Mouse (Mus musculus): ENCODE measurements around the gene Vrk2. TPM values are rescaled to one million over a fixed set of nuclear protein-coding genes. Genes with fewer than 3 reads are reported as not detected.

Vrk2 gene
- total and polyA plus RNA-seq, 3 experiments: 17.9 to 58.7 (median 31.1) TPM

DNA sequence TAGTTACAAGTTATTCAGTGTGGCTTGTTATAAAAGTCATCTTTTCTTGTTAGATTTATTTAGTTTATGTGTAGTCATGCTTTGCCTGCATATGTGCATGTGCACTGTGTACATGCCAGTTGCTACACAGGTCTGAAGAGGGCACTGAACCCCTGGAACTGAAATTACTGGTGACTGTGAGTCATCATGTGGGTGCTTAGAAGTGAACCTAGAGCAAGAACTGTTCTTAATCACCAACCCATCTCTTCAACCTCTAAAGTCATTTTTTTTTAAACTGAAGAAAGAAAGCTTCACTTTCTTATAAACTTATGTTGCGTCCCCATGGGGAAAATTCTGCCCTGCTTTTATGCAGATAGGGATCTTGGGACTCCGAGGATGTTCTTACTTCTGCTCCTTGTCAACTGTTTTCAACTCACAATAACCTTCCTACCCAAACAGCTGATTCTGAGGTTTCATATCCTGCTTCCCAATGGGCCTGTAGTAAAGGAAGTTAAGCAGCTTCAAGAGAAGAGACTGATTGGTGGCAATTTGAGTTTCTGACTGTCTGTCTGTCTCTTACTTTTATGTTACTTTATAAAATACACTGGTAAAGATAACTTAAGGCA is 7.9 kb upstream of the Vrk2 start:
- TF ChIP-seq KAT2A (IDR thresholded peaks at IDR 0.05; ENCODE audit: insufficient replicate concordance, low read length) (no peak), TBP (conservative IDR thresholded peaks at IDR 0.05; ENCODE audit: low read depth, low read length) (no peak), ETS1 (conservative IDR thresholded peaks at IDR 0.05; ENCODE audit: low read depth, low read length) (peak; percentile 65), ZNF384 (IDR thresholded peaks at IDR 0.05; ENCODE audit: low read depth, low read length) (peak; percentile 80), SIN3A (IDR thresholded peaks at IDR 0.05; ENCODE audit: low read length) (no peak), SMC3 (IDR thresholded peaks at IDR 0.05; ENCODE audit: low read depth, low read length) (peak; percentile 51), ZMIZ1 (IDR thresholded peaks at IDR 0.05; ENCODE audit: low read depth, low read length) (no peak), JUND (conservative IDR thresholded peaks at IDR 0.05; ENCODE audit: low read depth, low read length) (peak; percentile 80), MYC (IDR thresholded peaks at IDR 0.05; ENCODE audit: low read depth, low read length) (peak; percentile 54; the same call in 1 of the 2 replicates), JUN (IDR thresholded peaks at IDR 0.05; ENCODE audit: insufficient read depth, low read depth, low read length) (peak; percentile 63), RAD21 (IDR thresholded peaks at IDR 0.05; ENCODE audit: low read depth, low read length) (peak; percentile 65), GABPA (IDR thresholded peaks at IDR 0.05; ENCODE audit: insufficient replicate concordance, low read depth, low read length) (no peak), CTCF (conservative IDR thresholded peaks at IDR 0.05 in 1 of 2, IDR thresholded peaks at IDR 0.05 in 1 of 2; ENCODE audit: low read depth in 2 of 2, low read length in 2 of 2) (peak in 1 of 2 experiments; percentile 59; a peak in 2 of 4 replicates), EP300 (IDR thresholded peaks at IDR 0.05; ENCODE audit: low read length) (peak; percentile 64; the same call in 1 of the 2 replicates), NELFE (IDR thresholded peaks at IDR 0.05; ENCODE audit: low read depth, low read length) (no peak), ZKSCAN1 (IDR thresholded peaks at IDR 0.05; ENCODE audit: borderline replicate concordance, low read depth, low read length) (no peak), IRF4 (IDR thresholded peaks at IDR 0.05; ENCODE audit: low read depth, low read length) (peak; percentile 61; the same call in 1 of the 2 replicates), BHLHE40 (IDR thresholded peaks at IDR 0.05; ENCODE audit: low read depth, low read length) (peak; percentile 71), NRF1 (IDR thresholded peaks at IDR 0.05; ENCODE audit: low read depth, low read length) (no peak)

DNA sequence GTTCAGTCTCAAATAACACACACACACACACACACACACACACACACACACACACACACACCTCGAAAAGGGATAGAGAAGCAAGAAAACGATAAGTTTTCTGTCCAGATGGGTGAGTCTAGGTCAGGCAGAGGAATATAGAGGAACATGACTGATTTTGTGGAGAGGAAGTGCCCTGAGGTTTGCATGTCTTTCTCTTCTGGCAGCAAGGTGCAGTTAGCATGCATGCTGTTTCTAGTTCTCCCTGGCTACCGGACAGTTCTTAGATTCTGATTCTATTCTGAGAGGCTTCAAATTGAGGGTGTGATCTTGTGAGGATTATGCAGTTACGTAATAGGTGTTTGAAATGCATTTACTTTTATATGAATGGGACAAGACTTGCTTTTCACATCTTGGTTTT is 6.9 kb upstream of the Vrk2 start:
- Histone ChIP-seq H3K4me2 (ENCODE audit: insufficient read depth, low read depth, poor library complexity, severe bottlenecking) (no peak overlapping the region), H3K27me3 (replicated peaks) (no peaks in the 10 kb centered on the region), H3K36me3 (replicated peaks in 1 of 2; ENCODE audit: control insufficient read depth in 1 of 2, insufficient read depth in 1 of 2, low read length in 1 of 2) (no peaks in the 10 kb centered on the region), H3K79me2 (replicated peaks; ENCODE audit: control insufficient read depth, extremely low read depth, insufficient read depth, poor library complexity, severe bottlenecking) (no peaks in the 10 kb centered on the region; the same call in 1 of the 2 replicates), H3K9me3 (replicated peaks; ENCODE audit: low read length) (no peaks in the 10 kb centered on the region), H3K9ac (ENCODE audit: insufficient read depth, low read depth) (no peak overlapping the region), H3K4me1 (ENCODE audit: control insufficient read depth in 1 of 2, insufficient read depth in 2 of 2) (peaks cover 15 to 61% of the 10 kb centered on the region in 2 experiments), H3K4me3 (replicated peaks in 1 of 3; ENCODE audit: low read depth in 2 of 3, low read length in 2 of 3, poor library complexity in 1 of 3) (no peak overlapping the region), H3K27ac (ENCODE audit: insufficient read depth, low read depth) (no peak overlapping the region)
- dilution Hi-C loops (cut with MboI; ENCODE audit: extremely low pct_ligation_motif_present, extremely low pct_unique_long_range_greater_than_20kb, low sequenced_read_pairs): no loop called here
- 0 out of 2 replicates have a peak, but pooled peaks have one; percentile 42 for TF ChIP-seq EP300 (IDR thresholded peaks at IDR 0.05; ENCODE audit: low read length)
- TF ChIP-seq USF1 (IDR thresholded peaks at IDR 0.05; ENCODE audit: low read depth, low read length): no peak
- 0 out of 2 replicates have a peak, but pooled peaks have one; percentile 12 for TF ChIP-seq MYC (IDR thresholded peaks at IDR 0.05; ENCODE audit: low read depth, low read length)
- TF ChIP-seq MAX (IDR thresholded peaks at IDR 0.05; ENCODE audit: low read length): no peak
- no peak for TF ChIP-seq MEF2A (IDR thresholded peaks at IDR 0.05; ENCODE audit: borderline replicate concordance, low read depth, low read length)
- peak; percentile 36; the same call in 1 of the 2 replicates for TF ChIP-seq IRF4 (IDR thresholded peaks at IDR 0.05; ENCODE audit: low read depth, low read length)
- peak; percentile 56 for DNase-seq (ENCODE audit: extremely low read depth)
- in situ Hi-C loops (cut with MboI; ENCODE audit: low pct_ligation_motif_present, low pct_unique_long_range_greater_than_20kb, low sequenced_read_pairs): no loop called here

More for the DNA sequence above, 7.9 kb upstream of the Vrk2 start:
- peaks cover 15 to 69% of the 10 kb centered on the region in 2 experiments for H3K4me1 ChIP-seq (ENCODE audit: control insufficient read depth in 1 of 2, insufficient read depth in 2 of 2)
- no peaks in the 10 kb centered on the region for H3K27me3 ChIP-seq (replicated peaks)
- dilution Hi-C loops (cut with MboI; ENCODE audit: extremely low pct_ligation_motif_present, extremely low pct_unique_long_range_greater_than_20kb, low sequenced_read_pairs): no loop called here
- H3K4me2 ChIP-seq (ENCODE audit: insufficient read depth, low read depth, poor library complexity, severe bottlenecking): 0 out of 2 replicates have a peak overlapping the region, but pooled peaks have one; percentile 22
- no peaks in the 10 kb centered on the region for H3K36me3 ChIP-seq (replicated peaks in 1 of 2; ENCODE audit: control insufficient read depth in 1 of 2, insufficient read depth in 1 of 2, low read length in 1 of 2)
- in situ Hi-C loops (cut with MboI; ENCODE audit: low pct_ligation_motif_present, low pct_unique_long_range_greater_than_20kb, low sequenced_read_pairs): no loop called here
- no peaks in the 10 kb centered on the region for H3K9me3 ChIP-seq (replicated peaks; ENCODE audit: low read length)
- peak overlapping the region; percentile 19; the same call in 1 of the 2 replicates for H3K9ac ChIP-seq (ENCODE audit: insufficient read depth, low read depth)
- no peak overlapping the region for H3K4me3 ChIP-seq (replicated peaks in 1 of 3; ENCODE audit: low read depth in 2 of 3, low read length in 2 of 3, poor library complexity in 1 of 3)
- DNase-seq (ENCODE audit: extremely low read depth): peak; percentile 69
- no peak overlapping the region for H3K27ac ChIP-seq (ENCODE audit: insufficient read depth, low read depth)
- no peaks in the 10 kb centered on the region; the same call in 1 of the 2 replicates for H3K79me2 ChIP-seq (replicated peaks; ENCODE audit: control insufficient read depth, extremely low read depth, insufficient read depth, poor library complexity, severe bottlenecking)

Measured in CH12.LX (cell line).